Mouse (Mus musculus): ENCODE measurements at regions not wholly inside any gene's neighbourhood (a gene's known extent, or its start where the extent isn't known, plus 50 kb on each side); places are given as distances from the start of the nearest gene placed in this dataset.
A peak's percentile ranks its signal among the peaks of the same experiment; 100 is the strongest.

DNA sequence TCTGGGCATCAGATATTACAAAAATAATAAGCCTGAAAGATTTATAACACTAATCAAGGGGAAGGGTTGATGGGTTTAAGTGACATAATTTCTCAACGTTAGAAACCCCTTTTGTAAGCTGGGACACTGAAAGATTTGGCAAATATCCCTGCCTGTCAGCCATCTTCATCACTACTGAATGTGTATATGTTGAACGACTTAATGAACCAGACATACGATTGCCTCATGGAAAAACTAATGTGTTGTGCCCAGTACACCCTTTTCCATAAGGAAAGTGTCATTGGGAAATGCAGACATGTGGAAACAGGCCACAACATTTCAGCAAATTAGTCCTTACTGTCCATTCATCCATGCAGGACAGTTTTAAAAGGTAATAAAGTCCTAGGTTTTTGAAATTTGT lies 240.7 kb upstream of the Prep start:
- no peak for DNase-seq (ENCODE audit: low spot score in 2 of 2)

DNA sequence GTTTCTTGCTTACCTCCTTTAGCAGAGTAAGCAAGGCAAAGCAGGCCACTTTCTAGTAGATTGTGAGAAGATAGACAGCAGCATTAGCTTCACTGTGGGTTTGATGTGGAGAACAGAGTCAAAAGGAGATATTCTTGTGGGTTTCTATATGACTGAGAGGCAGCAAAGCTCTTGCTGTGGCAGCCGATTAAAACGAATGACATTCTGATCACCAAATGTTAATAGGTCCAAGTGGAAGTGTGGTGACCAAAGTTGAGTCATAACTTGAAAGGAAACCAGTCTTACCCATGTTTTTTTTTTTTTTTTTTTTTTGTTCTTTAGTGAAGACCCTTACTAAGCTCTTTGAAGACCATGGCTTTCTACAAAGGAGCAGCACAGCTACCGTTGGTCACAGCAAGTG lies 245.3 kb upstream of the Prep start:
- no peak for DNase-seq (ENCODE audit: low spot score in 2 of 2)

DNA sequence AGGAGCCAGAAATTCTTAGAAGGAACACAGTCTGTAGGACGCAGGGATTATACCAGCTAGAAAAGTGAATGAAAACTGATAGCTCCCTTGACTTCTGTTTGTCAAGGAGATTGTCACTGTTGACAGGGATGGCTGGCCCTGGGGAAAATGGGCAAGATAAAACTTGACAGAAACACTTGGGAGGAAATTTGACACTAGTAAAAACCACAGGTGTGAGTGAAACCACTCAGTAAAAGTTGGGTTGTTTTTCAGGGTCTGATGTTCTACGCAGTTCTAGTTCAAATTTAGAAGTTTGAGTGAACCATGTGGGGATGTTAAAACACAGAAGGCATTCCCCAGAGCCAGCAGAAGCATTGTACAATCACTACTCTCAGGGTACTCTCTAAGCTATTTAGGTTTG lies 246.6 kb upstream of the Prep start:
- DNase-seq (ENCODE audit: low spot score in 2 of 2) = no peak

DNA sequence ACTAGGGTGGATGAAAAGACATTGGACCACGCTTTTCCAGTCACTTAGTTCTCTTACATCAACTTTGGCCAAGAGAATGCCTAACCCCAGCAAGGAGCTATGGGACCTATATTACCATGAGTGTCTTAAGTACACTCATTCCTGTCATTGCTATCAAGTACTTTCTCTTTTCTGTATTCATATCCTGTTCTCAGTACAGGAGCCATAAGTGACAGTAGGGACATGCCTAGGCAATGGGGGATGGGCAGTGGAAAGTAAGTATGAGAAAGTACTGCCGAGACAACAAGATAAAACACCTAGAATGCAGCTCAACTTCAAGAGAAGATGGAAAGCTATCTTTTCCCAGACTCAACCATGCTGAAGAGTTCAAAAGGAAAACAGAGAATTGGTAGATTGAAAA lies 247.6 kb upstream of the Prep start:
- no peak for DNase-seq (ENCODE audit: low spot score in 2 of 2)

DNA sequence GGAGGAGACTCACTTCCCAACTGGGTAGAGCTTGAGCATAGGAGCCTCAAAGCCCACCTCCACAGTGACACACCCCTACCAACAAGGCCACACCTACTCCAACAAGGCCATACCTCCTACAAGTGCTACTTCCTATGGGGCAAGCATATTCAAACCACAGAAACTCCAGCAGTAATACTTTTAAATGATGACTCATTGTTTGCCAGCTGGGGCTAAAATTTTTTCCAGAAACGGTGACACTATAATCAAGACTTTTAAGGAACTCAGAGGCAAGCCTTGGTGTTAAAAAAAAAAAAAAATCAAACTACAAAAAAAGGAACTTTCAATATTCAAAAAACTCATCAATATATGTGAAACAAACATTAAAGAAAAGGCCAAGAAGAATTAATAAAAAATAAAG lies 248.4 kb upstream of the Prep start:
- no peak for DNase-seq (ENCODE audit: low spot score in 2 of 2)

DNA sequence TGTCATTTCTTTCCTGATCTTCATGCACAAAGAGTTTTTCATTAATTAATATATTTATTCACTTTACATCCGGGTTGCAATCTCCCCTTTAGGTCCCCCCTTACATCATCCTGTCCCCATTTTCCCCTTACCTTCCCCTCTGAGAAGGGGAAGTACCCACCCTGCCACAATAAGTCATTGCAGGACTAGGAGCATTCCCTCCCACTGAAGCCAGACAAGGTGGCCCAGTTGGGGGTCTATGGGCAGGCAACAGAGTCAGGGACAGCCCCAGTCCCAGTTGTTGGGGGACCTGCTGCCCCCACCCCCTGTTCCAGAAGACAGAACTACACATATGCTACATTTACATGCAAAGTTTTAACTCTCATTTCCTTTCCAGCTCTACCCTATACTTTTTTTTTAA lies 267.9 kb upstream of the Prdm1 start:
- DNase-seq (ENCODE audit: low spot score in 2 of 2) = no peak

DNA sequence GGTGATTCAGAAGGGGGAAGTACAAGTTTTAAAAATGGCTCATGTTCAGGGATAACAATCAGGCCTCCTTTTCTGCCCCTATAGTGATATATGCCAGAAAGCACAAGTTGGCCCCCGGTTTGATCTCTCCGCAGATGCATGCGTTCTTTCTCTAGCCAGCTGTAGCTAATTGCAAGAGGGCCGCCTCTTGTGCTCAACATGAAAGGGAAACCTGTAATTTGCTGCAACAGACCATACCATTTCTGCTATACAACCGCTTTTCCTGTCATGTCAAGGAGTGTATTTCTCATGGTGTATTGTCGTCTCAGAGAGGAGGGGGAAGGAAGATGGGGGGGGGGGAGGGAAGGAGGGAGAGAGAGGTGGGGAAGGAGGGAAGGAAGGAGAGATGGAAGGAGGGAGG lies 257.1 kb upstream of the Prdm1 start:
- no peak for DNase-seq (ENCODE audit: low spot score in 2 of 2)

DNA sequence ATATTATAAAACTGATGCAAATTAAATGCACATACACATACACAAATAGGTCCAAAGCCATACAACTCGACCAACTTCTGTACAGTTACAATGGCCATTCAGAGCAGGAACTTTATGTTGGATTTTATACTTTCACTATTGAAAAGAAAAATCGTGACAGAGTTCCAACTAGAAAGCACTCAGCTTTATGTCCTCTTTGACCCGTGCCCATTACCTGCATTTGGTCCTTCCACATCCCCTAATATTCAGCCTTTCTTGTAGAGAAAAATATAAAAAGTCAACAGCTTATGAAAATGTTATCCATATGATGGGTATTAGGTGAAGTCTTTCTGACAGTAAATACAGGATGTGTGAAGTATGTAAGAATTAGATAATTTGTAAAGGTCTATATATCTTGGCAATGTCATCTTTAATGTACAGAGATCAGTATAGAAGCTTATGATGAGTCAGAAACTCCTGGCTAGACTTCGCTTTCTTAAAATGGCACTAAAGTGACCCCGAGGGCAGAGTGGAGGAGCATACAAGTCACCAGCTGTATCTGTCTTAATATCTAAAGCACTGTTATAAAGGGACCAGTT lies 252.2 kb upstream of the Prdm1 start:
- no peak for DNase-seq (ENCODE audit: low spot score in 2 of 2)

DNA sequence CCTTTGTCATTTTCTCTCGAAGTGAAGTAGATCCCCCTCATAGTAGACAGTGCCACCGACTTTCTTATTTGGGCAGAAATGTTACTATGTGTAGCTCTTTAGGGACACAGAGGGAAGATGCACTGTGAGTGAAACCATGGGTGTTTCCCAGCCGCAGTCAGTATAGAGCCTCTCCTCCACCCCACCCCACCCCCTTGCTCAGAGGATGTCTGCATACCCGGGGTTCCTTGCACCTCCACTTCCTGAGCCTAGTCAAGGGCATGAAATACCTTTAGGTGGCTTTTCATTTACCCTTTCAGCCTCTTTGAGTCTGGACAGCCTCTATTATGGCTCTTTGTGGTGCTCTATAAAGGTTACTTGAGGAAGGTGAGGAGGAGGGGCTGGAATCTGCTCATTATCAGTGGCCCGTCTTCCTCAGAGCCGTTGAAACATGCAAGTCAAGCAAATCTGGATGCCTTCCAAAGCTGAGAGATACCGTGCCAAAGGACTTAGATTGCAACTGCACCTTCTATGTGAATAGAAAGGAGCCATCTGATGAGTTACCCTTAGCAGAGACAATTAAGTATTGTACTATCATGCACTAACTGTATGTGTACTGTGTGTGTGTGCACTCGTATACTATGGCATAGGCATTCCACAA lies 251.4 kb upstream of the Prdm1 start:
- peak in 1 of 2 experiments; percentile 1 for DNase-seq (ENCODE audit: low spot score in 2 of 2)

DNA sequence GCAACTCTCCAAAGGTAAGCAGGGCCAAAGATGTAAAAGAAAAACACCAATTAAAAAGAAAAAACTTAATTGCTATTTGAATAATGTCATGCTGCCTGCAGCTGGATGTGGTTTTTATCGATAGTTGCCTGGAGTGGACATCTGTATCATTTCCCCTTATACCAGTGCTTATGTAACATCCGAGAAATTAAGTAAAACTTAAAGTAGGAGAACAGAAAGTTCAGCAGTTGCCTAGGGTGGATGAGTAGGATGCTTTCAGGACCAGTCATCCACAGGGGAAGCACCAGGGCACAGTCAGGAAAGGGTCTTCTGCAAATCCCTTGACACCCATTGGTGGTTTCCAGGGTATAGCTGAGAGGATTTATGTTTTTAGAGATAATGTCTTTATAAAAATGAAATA lies 248.9 kb upstream of the Prdm1 start:
- no peak for DNase-seq (ENCODE audit: low spot score in 2 of 2)

DNA sequence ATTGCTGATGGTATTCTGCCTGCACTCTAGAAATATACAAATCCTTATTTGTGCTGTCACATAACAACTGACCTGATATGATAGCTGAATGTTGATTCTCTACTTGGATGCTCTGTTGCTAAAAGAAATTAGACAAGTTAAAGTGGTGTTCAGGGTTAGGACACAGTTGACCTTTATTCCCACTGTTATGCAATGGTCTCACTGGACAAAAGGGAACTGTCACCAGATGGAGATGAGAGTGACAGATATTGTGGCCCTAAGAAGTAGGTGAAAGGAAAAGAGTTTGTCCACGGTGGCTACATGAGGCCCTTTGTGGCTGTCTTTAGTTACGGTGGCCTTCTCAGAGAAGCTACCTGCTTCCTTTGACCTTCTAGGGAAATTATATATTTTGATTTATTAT lies 247.9 kb upstream of the Prdm1 start:
- no peak for DNase-seq (ENCODE audit: low spot score in 2 of 2)

DNA sequence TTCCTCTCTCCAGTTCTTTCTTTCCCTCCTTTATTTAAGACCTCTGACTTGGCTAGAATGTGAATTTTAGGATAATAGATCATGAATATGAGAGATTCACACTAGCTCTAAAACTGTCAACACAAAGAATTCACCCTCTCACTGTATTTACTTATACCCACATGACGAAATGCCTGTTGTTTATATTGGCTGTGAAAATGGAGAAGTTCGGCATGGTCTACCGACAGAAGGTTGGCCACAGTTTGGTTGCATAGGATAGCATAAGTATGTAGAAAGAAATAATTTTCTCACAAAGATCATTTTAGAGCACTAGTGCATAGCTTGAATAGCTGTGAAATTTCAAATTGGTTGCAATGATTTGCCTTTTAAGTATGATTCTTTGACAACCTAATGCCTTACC lies 237.2 kb upstream of the Prdm1 start:
- DNase-seq (ENCODE audit: low spot score in 2 of 2) = no peak

DNA sequence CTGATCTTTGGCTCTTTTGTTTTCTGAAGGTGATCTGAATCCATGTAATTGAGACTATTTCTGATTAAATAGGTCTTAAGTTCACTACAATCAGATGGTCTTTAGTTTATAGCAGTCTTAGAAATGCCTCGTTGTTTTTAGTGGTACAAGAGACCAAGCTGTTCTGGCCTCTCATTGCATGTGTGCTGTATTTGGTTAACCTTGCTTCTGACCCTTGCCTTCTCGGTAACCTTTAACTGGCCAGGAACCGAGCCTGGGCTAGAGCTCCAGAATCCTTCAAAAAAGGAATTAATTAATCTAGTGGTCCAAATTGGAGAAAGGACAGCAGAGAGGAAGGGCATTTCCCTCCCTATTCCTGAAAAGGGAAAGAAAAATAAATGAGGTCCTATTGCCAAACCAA lies 234.8 kb upstream of the Prdm1 start:
- no peak for DNase-seq (ENCODE audit: low spot score in 2 of 2)

DNA sequence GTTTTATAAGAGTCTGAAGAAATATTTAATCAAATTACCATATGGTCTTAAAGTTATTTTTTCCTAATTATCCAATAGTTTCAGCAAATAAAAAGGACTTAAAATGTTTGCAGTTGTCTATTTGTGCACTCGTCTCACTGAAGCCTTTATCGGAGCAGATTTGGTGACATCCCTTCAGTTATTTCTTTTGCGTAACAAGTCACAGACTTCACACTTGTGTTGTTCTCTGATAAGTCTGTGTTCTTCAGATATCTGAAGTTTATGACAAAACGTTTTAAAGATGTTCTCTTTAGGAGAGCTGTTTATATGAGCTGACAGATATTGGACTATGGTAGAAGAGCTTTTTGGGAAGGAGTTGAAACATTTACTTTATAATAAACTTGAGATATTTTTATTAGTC lies 233.8 kb upstream of the Prdm1 start:
- DNase-seq (ENCODE audit: low spot score in 2 of 2) = no peak

DNA sequence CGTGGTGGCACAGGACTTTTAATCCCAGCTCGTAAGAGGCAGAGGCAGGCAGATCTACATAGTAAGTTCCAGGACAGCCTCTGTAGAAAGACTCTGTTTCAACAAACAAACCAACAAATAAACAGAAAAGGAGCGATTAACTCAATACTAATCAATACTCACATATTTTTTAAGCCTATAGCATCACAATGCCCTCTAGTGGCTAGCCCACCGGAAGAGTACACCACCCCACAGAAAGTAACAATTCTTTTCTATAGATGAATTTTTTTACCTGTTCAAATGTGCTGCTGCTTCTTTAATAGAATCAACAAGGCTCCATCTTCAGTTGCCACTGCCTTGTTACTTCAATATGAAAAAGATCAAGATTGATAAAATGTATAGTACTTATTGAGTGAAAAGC lies 233.0 kb upstream of the Prdm1 start:
- no peak for DNase-seq (ENCODE audit: low spot score in 2 of 2)

DNA sequence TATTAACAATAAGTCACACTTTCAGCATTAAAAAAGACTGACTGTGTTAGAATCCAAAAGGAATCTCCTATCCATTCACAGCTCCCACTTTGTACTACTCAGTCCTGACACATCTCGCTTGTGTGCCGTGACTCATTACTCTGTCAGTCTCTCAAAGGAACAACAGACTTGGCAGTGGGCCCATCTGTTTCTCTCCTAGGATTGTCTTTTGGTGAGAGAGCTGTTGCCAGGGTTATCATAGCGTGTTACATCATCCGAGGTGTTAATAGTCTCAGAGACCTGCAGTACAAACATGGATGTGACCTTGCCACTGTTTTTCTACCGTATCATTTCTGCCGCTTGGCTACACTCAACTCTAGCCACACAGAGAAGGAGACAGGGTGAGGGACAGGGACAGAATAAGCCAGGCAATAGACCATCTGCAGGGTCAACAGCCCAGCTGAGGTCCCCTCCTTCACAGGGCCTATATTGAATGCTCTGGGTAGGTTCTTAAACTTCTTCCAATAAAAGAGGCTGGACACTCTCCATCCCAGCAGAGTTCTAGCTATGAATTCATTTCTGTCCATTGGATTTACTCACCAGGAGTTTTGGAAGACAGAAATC lies 227.2 kb upstream of the Prdm1 start:
- DNase-seq (ENCODE audit: low spot score in 2 of 2) = peak; percentile 3 to 5

DNA sequence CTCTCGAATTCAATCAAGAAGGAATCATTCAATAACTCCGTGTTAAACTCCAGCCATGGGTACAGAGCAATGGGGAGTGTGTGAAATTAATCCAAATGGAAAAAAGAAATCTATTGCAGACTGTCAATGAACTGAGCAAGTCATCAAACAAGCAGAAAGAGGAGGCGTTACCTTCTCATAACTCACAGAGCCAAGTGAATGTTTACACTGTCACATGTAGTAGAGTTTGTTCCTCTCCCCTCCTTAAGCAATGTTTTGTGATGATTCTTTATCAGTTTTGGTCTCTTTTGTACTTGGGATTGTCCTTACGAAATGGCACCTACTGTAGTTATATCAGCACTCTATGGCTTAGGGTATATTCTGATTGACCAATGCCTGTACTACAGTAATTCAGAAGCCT lies 226.6 kb upstream of the Prdm1 start:
- no peak for DNase-seq (ENCODE audit: low spot score in 2 of 2)

DNA sequence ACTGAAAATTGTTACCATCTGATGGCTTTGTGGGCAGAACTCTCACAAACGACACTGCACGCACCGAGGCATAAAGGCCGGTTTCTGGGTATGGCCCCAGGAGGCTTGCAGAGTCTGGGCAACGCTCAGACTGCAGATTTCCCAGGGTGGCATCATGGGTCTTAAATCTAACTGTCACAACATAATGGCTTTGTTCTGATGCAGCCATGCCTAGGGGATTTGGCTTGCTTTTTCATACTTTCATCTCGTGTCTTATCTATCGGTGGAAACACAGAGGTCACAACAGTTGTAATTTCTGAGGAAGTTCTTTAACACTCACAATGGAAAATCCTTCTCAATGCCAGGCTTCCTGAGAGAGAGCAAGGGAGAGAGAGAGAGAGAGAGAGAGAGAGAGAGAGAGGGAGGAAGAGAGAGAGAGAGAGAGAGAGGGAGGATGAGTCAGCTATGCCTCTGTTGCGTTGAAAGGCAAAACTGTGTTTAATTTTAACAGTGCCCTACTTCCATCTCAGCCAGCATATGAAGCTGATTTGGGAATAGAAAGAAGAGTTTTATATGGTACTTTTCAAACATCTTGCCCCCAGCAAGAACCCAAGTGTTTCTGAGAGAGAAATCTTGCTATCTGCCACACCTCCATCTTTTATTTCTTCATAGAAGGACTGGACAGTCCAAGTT lies 224.6 kb upstream of the Prdm1 start:
- no peak for DNase-seq (ENCODE audit: low spot score in 2 of 2)

DNA sequence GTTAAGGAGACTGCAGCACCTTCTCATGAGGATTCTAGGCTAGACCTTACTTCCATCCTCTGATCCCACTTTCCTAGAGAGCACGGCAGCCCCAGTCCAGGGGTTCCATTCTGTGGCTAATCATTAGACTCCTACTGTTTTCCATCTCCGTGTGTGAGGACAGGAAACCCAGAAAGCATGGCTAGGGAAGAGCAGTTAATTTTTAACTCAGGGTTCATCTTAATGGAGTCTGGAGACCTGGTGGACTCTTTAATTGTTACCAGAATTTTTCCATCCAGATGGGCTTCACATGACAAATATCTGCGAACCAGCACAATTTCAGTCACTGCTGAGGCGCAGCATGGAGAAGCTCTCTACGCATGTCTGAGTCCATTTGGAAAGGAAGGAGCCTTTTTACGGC lies 222.8 kb upstream of the Prdm1 start:
- DNase-seq (ENCODE audit: low spot score in 2 of 2) = no peak

DNA sequence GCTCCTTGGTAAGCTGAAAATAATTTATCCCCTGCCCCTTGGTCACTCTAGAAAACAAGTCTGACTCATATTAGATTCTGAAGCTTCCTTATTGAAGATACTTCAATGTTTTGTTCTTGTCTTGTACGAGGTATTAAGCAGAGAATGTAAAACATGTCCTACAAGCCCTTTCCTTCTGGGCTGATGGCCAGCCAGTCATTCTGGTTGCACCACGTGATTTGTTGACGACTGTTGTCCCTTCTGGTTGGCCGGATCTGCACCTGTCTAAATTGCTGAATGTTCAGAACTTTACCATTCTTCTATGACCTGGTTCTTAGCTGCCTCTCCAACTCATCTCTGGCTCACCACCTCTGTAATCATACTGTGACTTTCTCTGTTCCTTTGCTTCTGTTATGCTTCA lies 220.9 kb upstream of the Prdm1 start:
- DNase-seq (ENCODE audit: low spot score in 2 of 2) = no peak

DNA sequence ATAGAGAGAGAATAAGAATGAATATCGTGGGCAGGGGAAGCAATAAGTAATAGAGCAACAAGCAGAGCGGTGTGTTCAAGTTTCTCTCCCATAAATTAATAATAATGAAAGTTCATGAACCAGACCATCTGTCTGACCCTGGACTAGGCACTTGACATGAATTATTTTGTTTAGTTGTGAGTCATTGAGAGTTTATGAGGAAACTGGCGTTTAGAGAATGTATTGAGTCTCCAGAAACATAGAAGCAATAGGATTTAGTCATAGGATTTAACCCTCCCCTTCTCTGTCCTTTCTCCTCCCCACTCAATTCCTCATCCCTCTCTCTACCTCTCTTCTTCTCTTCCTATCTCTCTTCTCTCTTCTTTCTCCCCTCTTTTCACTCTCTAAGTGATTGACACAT lies 219.1 kb upstream of the Prdm1 start:
- no peak for DNase-seq (ENCODE audit: low spot score in 2 of 2)

DNA sequence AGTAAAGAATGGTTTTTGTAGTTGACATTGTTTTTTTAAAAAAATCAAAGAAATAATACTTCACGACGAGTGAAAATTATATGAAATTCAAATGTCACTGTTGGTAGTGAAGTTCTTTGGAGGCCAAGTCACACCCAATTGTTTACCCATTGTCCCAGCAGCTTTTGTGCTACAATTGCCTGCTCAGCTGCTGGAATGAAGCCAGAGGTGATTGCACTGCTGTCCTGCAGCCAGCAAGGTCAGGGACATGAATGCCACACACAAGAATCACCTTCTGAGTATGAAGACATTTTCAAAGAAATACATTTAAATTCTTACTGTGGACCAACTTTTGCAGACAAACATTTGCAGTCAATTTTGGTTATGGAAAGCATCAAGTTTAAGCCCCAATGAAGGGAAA lies 215.9 kb upstream of the Prdm1 start:
- DNase-seq (ENCODE audit: low spot score in 2 of 2) = peak; percentile 7 to 48

DNA sequence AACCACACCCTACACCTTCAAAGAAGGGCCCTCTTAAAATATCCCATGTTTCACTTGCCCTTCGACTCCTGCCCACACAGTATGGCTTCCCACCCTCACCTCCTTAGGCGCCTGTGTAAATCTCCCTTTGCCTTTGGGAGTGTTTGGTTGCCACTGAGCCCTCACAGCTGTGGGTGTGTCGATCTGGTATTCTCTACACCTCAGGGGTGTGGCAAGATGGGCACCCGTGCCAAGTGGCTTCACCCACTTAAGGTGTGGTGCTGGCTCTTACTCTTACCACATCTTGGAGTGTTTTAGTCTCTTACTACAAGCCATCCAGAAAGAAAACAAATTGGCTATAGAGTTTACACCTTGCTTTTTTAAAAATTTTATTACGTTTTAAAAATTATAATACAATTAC lies 205.3 kb upstream of the Prdm1 start:
- DNase-seq (ENCODE audit: low spot score in 2 of 2) = no peak

Data from heart, adult 9 months (tissue).